Mouse (Mus musculus) retina, adult 2 months (tissue): ENCODE data around the gene Pym1.
A peak's percentile ranks its signal among the peaks of the same experiment; 100 is the strongest.

ENCODE experiments used
- DNase-seq: peaks from one replicate; pipeline ENCODE4 v3.0.0-alpha.2; 2012; ENCODE audit warnings: low read depth, low spot score

Pym1 gene

GRCm38 (mm10) chr10:128804271-128805091 lies 56.8 kb downstream of the Pym1 start, which contains the start of gene Tmem198b:
Gene Tmem198b, minus strand, starts transcription at chr10:128804370.
- DNase-seq: peak; percentile 47

- DNase-seq: peak; percentile 97
Observed at GRCm38 (mm10) chr10:128805092-128806000, 57.7 kb downstream of the Pym1 start.

- no peak for DNase-seq
Observed at GRCm38 (mm10) chr10:128806086-128806485, 58.4 kb downstream of the Pym1 start.

- DNase-seq: no peak
Observed at GRCm38 (mm10) chr10:128807018-128807417, 59.3 kb downstream of the Pym1 start.
